Mouse (Mus musculus) thymus, postnatal 10 days (tissue): ENCODE measurements around the gene Lgals4.
"Not testable (repeated sequence)": the region's sequence is repeated elsewhere in the genome, so short reads cannot be mapped to it uniquely, and the experiment has no call there.

Source experiments
- DNase-seq, 2 experiments: peaks; one replicate each; pipeline ENCODE4 v3.0.0; 2021; ENCODE audit warnings: low spot score in 2 of 2

Gene Lgals4

DNA sequence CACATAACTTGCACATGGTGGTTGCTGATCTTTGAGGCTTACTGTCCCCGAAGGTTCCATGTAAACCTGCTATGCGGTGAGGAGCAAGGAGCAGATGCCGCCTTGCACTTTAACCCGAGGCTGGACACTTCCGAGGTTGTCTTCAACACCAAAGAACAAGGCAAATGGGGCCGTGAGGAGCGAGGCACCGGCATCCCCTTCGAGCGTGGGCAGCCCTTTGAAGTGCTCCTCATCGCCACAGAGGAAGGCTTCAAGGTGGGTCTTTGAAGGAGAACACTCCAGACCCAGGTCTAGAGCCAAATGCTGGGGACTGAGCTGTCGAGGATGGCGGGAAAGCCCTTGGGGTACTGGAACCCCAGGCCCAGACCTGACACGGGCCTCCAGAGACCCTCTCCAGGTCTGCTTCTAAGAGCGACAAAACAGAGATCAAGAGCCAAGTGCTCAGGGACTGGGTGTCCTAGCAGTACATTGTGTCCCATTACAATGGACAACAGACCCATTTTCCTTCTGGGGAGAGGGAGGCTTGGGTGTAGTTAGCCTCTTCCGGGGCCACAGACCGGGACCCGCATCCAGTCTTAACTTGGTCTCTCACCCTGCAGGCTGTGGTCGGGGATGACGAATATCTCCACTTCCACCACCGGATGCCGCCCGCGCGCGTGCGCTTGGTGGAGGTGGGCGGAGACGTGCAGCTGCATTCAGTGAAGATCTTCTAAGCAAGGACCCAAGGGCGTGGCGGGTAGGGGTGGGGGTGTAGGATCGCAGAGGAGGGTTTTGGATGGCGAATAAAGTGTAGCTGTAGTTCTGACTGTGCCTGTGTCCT is 32.0 kb downstream of the Lgals4 start:
- DNase-seq = peak; percentile 97 to 99

DNA sequence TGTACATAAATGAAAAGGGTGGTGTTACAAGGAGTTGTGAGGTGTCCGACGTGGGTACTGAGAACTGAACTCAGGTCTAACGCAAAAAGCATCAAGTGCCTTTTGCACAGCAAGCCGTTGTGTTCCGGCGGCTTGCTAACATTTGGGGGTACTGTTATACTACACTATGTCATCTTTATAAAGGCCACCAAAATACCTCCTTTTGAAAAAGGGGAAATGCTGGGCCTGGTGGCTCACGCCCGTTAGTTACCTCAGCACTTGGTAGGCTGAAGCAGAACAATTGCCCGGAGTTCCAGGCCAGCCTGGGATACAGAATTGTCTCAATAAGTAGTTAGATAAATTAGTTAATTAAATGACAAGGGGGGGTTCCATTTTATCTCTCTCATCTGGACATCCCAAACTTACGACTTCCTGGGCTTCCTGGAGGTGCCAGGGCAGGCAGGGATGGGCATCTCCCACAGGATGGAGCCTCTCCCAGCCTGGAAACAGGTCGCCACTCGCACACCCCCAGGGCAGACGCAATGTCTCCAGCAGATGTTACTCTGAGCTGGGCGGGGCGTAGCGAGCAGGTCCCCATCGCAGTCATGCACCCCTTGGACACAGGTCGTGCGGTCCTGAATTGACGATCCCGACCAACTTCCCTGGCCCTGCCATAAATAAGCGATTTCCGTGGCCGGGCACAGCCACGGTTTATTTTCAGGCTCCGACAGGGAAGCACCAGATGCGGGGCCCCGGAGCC is 33.3 kb downstream of the Lgals4 start:
- no peak for DNase-seq

DNA sequence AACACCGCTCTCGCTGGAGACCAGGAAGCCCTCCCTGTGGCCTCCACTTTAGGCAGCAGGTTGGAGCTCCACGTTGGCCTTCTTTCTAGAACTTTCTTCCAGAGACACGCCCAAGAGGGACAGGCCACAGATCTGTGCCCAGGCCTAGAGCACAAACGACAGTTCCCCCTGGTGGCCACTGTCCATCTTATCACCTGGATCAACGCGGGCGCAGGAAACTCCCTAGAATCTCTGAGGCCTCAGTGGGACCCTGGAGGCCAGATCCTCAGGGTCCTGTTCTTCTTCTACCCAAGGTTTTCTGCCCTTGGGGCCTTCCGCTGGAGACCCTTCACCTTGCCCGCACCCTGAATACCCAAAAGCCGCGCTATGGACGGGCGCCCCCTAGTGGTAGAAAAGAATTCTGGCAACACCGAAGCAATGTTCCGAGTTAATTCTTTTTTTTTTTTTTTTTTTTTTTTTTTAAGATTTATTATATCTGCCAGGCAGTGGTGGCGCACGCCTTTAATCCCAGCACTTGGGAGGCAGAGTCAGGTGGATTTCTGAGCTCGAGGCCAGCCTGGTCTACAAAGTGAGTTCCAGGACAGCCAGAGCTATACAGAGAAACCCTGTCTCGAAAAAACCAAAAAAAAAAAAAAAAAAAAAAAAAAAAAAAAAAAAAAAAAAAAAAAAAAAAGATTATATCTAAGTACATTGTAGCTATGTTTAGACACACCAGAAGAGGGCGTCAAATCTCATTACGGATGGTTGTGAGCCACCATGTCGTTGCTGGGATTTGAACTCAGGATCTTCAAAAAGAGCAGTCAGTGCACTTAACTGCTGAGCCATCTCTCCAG is 34.1 kb downstream of the Lgals4 start:
- peak; percentile 67 to 88 for DNase-seq

DNA sequence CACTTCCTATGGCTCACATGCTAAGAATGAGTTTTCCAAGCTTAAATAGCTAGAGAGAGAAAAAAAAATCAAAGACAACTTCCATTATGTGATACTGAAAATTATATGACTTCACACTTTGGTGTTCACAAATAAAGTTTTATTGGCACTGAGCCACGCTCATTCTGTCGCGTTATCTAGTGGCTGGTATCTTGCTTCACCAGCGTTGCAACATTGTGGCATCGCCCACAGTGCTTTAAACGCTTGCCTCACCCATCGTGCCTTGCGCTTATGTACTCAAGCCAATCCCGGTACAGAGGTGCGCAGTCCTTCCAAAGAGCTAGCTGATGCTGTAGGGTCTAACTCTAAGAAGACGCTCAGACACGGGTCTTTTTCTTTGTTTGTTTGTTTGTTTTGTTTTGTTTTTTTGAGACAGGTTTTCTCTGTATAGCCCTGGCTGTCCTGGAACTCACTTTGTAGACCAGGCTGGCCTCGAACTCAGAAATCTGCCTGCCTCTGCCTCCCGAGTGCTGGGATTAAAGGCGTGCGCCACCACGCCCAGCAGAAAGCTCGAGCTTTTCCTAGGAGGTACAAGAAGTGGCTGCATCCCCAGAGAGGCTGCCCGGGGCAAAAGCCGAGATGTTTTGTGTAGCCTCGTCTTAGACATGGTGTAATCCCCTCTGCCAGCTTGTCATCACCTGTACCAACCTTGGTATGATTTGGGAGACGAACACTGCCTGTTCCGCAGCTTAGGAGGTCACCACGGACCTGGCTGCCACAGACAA is 37.4 kb downstream of the Lgals4 start:
- no peak for DNase-seq

DNA sequence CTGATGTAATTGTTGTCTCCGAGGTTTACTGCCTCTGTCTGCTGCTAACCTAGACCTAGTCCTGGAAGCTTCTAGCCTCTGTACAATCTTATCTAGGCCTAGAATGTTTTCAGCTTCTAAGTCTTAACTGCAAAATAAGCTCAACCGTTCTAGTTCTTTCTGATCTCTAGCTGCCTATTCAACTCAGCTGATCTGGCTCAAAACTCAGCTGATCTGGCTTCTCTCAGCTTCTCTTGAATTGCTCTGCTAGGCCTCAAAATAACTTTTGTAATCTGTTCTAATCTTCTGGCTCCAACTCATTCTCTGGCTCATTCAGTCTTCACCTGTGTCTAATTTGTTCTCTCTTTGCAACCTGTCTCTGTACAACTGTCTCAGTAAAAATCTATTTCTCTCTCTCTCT is 40.9 kb downstream of the Lgals4 start:
- DNase-seq = no peak

DNA sequence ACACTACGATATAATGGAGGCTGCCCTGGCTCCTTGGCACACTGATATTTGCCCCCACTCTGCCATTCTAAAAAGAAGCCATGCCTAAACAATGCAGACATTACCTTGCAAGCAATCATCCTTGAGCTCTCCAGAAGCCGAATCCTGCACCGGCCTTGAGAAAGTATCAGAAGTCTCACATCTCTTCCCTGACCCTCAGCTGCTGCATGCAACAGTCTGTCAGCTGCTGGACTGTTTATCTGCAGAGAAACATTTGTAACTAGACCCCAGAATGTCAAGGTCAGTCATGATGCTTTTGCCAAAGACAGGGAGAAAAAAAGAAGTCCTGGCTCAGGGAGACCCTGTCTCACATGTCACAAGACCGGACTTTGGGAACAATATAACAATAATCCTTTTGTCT is 42.4 kb downstream of the Lgals4 start:
- no peak for DNase-seq

DNA sequence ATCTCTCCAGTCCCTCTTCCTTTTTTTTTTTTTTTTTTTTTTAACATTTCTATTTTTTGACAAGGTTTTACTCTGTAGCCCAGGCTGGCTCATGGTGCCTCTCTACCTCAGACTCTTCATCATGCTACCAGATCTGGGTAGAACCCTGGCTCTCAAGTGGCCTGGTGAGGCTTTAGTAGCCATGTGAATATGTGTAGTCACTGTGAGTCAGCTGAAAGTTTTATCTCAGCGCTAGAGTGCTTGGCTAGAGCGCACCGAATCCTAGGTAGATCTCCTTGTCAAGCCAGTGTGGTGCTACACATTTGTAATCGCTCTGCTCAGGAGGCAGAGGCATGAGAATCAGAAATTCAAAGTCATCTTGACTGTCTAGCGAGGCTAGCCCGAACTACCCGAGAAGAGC is 43.5 kb downstream of the Lgals4 start:
- no peak for DNase-seq

DNA sequence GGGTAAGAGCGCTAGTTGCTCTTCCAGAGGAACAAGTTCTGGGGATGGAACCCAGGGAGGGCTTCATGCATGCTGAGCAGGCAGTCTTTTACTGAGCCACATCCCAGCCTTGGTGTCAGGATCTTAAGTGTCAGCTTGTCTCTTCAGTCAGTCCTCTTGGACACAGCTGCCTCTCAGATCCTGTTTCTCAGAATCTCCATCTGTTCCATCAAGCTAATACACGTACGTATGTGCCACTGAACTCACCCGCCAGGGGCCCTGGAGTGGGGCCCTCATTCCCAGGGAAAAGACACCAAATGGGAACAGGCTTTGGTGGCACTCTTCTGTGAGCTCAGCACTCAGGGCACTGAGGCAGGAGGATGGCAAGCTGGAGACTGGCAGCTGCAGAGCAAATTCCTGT is 44.2 kb downstream of the Lgals4 start:
- no peak for DNase-seq

DNA sequence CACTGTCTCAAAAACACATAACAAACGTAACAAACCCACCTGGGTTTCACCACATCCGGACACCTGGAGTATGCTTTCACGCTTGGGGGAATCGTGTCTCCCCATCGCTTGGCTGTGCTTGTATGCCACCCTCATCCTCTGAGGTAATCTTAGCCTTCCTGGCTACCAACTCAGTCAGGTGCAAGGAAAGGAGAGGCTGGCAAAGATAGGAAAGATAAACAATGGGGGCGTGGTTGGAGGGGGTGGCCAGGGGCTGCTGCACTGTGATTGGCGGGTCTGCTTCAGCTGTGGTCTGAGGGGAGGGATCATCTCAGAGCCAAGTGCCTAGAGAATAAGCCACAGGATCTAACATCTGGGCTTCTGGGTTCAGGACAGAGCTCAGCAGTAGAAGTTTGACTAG is 46.0 kb downstream of the Lgals4 start:
- peak; percentile 43 to 53 for DNase-seq

DNA sequence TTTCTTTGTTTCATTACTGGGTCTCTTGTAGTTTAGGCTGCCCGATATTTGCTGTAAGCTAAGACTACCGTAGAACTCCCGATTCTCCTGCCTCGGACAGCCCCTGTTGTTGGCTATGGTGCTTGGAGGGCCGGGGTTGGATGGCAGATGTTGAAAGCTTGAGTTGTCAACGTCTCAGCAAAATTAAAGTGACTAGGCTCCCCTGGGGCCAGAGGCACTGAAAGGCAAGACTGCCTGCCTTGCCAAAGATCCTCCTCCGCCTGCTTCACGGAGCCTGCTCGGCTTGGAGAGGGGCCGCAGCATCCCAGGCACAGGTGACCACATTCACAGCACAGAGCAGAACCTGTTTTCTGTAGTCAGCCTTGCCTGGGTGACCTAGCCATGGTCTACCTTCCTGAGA is 46.9 kb downstream of the Lgals4 start:
- DNase-seq = no peak

DNA sequence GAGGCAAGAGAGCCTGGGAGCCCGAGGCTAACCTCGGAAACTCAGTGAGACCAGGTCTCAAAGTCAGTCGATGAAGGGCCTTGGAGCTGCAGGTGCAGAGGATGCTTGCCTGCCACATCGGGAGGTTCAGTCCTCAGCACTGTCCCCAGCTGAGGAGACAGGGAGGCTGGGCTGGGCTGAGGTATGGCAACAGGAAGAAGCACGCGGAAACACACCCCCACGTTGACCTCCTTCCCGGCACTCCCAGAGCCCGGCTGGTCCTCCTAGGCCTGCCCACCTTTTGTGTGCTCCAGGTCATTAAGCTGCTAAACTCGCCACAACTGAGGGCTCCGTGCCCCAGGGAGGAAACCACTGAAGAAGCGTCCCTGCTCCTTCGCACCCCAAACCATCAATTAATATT is 47.5 kb downstream of the Lgals4 start, which contains the start of gene Capn12:
Gene Capn12, plus strand, starts transcription at position 224 of the 400 bp plus-strand sequence.
- DNase-seq = peak; percentile 40 to 44

DNA sequence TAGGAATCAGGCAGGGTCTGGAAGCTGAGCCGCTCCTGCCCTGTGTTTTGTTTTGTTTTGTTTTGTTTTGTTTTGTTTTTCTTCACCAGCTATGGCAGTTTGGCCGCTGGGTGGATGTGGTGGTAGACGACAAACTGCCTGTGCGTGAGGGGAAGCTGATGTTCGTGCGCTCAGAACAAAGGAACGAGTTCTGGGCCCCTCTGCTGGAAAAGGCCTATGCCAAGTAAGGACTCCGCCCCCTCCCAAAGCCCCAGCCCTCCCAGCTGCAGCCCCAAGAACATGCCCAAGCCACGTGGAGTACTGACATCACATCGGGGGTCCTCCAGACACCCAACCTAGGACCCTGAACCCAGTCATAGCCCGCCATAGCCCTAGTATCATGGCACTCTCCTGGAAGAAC is 49.4 kb downstream of the Lgals4 start:
- DNase-seq = peak; percentile 36 to 37

DNA sequence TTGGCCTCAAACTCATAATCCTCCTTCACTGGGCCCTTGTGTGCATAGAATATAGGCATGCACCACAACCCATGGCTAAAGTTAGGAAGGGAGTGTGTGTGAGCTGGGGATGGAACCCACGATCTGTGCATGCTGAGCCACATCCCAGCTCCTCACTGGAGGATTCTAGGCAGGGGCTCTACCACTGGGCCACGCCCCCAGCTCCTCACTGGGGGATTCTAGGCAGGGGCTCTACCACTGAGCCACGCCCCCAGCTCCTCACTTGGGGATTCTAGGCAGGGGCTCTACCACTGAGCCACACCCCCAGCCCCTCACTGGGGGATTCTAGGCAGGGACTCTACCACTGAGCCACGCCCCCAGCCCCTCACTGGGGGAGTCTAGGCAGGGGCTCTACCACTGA is 50.0 kb downstream of the Lgals4 start:
- DNase-seq = not testable (repeated sequence)

DNA sequence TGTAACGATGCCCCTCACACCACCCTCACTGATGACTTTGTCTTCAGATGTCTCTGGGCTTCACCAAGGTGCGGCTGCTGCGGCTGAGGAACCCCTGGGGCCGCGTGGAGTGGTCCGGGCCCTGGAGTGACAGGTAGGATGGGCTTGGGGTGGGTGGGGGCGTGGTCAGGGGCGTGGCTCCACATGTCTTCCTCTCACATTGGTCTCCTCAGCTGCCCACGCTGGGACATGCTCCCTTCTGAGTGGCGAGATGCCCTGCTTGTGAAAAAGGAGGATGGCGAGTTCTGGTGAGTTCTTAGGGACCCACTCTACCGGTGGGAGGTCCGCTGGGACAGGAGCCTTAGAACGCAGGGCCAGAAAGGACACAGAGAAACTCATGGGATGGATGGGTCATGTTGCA is 52.8 kb downstream of the Lgals4 start:
- DNase-seq = no peak

DNA sequence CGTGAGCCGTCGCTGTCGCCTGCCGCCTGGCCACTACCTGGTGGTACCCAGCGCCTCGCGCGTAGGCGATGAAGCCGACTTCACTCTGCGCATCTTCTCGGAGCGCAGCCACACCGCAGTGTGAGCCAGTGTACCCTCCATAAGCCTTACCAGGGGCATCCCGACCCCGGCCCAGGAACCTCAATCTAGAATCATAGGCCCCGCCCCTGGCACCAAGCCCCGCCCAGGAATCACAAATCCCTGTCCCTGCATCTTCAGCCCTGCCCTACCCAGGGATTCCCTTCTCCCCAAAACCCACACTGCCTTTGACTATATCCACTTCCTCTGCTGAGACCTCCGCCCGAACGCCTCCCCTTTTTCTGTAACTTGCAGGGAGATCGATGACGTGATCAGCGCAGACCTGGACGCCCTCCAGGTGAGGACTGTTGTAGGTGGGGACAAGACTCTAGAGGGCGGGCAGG is 55.1 kb downstream of the Lgals4 start:
- no peak for DNase-seq
